Mouse (Mus musculus) erythroblast, embryonic 14.5 days (primary cell): ENCODE results near the gene Kcnc1. TPM values are rescaled to one million over a fixed set of nuclear protein-coding genes. Genes with fewer than 3 reads are reported as not detected.

Experiments used
- H3K27me3 ChIP-seq: 2 replicates; pipeline ENCODE4 v1.6.1; 2012; ENCODE audit warnings: inconsistent platforms; ENCODE audit not compliant: control insufficient read depth
- H3K36me3 ChIP-seq: 2 replicates; pipeline ENCODE4 v1.6.1; 2012; ENCODE audit warnings: mild to moderate bottlenecking, inconsistent platforms; ENCODE audit not compliant: control insufficient read depth
- H3K4me1 ChIP-seq: 2 replicates; pipeline ENCODE4 v1.6.1; 2012; ENCODE audit warnings: inconsistent platforms; ENCODE audit not compliant: control insufficient read depth
- H3K4me3 ChIP-seq: replicated peaks from 2 replicates; pipeline ENCODE3; 2012; ENCODE audit warnings: moderate library complexity, mild to moderate bottlenecking, inconsistent platforms
- H3K9me3 ChIP-seq: 2 replicates; pipeline ENCODE4 v1.6.1; 2012; ENCODE audit warnings: low read length, inconsistent platforms, mixed read lengths; ENCODE audit not compliant: control insufficient read depth
- GATA1 ChIP-seq: IDR thresholded peaks from 2 replicates; pipeline ENCODE4 v1.6.1; 2012; ENCODE audit warnings: low read length, inconsistent platforms, mixed read lengths
- TAL1 ChIP-seq: IDR thresholded peaks from 3 replicates; pipeline ENCODE4 v1.6.1; 2012; ENCODE audit warnings: low read length, inconsistent platforms, mixed read lengths
- polyA plus RNA-seq: library from polyadenylated mRNA; stranded (reverse); fragments of >175 nt; gene quantifications from 2 replicates; pipeline ENCODE4 v1.2.3, GENCODE M21; 2012

The Kcnc1 gene
- polyA plus RNA-seq, 1 experiment = 0.01 TPM

DNA sequence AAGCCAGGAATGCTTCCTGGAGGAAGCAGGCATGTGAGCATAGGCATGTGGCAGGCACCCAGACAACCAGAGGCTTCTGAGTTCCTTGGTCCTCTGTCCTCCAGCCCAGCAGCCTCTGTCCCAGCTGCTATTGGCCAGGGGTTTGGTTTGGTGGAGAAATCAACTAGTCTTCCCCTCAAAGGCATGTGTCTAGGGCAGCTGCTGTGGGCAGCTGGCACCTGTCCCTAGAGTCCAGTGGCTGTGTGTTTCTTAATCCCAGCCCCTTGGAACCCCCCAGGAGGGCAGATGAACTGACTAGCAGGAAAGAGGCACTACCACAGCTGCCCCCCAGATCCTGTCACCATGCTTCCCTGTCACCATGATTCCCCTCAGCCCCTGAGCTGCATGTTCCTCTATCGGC, 30.5 kb upstream of the Kcnc1 start:
- Histone ChIP-seq H3K4me1 (no peaks in the 10 kb centered on the region), H3K36me3 (no peaks in the 10 kb centered on the region), H3K27me3 (no peaks in the 10 kb centered on the region), H3K4me3 (no peak overlapping the region), H3K9me3 (peaks cover 4% of the 10 kb centered on the region; the same call in 1 of the 2 replicates)
- TF ChIP-seq GATA1 = no peak
- TF ChIP-seq TAL1 = no peak

- peaks cover 4% of the 10 kb centered on the region; the same call in 1 of the 2 replicates for H3K9me3 ChIP-seq
- H3K4me3 ChIP-seq = no peak overlapping the region
- H3K36me3 ChIP-seq = no peaks in the 10 kb centered on the region
- peaks cover 5% of the 10 kb centered on the region for H3K27me3 ChIP-seq
- TF ChIP-seq TAL1 = no peak
- TF ChIP-seq GATA1 = no peak
- H3K4me1 ChIP-seq = no peaks in the 10 kb centered on the region
Measured at GRCm38 (mm10) chr7:46371104-46371503, 25.2 kb upstream of the Kcnc1 start.

DNA sequence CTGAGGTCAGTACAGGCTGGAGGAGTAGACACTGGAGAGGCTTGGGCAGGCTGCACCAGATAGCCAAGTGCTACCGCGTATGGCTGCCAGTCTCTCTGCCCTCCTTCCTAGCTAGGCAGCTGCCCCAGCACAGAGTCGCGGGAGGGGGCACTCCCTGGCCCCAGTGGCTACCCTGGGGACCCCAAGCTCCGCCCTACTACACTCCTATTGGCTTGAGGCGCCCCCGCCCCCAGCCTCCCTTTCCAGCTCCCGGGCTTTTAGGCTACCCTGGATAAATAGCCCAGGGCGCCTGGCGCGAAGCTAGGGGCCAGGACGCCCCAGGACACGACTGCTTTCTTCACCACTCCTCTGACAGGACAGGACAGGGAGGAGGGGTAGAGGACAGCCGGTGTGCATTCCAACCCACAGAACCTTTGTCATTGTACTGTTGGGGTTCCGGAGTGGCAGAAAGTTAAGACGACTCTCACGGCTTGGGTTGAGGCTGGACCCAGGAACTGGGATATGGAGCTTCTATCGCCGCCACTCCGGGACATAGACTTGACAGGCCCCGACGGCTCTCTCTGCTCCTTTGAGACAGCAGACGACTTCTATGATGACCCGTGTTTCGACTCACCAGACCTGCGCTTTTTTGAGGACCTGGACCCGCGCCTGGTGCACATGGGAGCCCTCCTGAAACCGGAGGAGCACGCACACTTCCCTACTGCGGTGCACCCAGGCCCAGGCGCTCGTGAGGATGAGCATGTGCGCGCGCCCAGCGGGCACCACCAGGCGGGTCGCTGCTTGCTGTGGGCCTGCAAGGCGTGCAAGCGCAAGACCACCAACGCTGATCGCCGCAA, 19.9 kb upstream of the Kcnc1 start, which contains the start of gene Myod1:
Gene Myod1 (plus strand): TSS at position 303 of the 836 bp plus-strand sequence.
- no peak within 1 kb of the TSS for H3K4me3 ChIP-seq
- no peaks in the 10 kb centered on the region for H3K4me1 ChIP-seq
- TF ChIP-seq GATA1 (no peak), TAL1 (no peak)
- H3K27me3 ChIP-seq = peaks cover 34% of the 10 kb centered on the region
- H3K36me3 ChIP-seq = no peaks in the 10 kb centered on the region
- no peaks in the 10 kb centered on the region for H3K9me3 ChIP-seq

GRCm38 (mm10) chr7:46377008-46377346, 19.3 kb upstream of the Kcnc1 start:
- TF ChIP-seq GATA1 = no peak
- TF ChIP-seq TAL1 = no peak
- Histone ChIP-seq H3K27me3 (peaks cover 34% of the 10 kb centered on the region), H3K9me3 (no peaks in the 10 kb centered on the region), H3K4me1 (no peaks in the 10 kb centered on the region), H3K36me3 (no peaks in the 10 kb centered on the region), H3K4me3 (no peak overlapping the region)

DNA sequence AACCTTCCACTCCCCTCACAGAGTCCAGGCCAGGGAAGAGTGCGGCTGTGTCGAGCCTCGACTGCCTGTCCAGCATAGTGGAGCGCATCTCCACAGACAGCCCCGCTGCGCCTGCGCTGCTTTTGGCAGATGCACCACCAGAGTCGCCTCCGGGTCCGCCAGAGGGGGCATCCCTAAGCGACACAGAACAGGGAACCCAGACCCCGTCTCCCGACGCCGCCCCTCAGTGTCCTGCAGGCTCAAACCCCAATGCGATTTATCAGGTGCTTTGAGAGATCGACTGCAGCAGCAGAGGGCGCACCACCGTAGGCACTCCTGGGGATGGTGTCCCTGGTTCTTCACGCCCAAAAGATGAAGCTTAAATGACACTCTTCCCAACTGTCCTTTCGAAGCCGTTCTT, 18.2 kb upstream of the Kcnc1 start:
- Histone ChIP-seq H3K9me3 (no peaks in the 10 kb centered on the region), H3K36me3 (no peaks in the 10 kb centered on the region), H3K27me3 (peaks cover 34% of the 10 kb centered on the region), H3K4me1 (no peaks in the 10 kb centered on the region), H3K4me3 (no peak overlapping the region)
- TF ChIP-seq TAL1 (no peak), GATA1 (no peak)

DNA sequence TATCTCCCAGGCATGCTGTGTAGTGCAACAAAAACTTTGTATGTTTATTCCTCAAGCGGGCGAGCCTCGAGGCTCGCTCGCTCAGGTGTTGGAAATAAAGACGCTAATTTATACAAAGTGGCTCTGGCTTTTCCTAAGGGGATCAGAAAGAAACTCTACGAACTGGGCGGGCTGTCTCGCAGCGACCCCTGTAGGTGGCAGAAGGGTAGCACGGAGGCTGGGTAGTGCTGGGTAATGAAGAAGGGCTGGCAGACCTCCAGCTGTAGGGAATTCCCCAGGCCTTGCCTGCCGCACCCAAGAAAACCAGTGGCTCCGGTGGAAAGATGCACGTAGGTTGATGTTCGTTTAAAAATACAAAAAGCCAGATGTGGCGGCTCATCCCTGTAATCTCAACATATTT, 17.3 kb upstream of the Kcnc1 start:
- H3K4me3 ChIP-seq = no peak overlapping the region
- no peak for TF ChIP-seq GATA1
- no peak for TF ChIP-seq TAL1
- no peaks in the 10 kb centered on the region for H3K4me1 ChIP-seq
- no peaks in the 10 kb centered on the region for H3K9me3 ChIP-seq
- H3K27me3 ChIP-seq = peaks cover 34% of the 10 kb centered on the region
- H3K36me3 ChIP-seq = no peaks in the 10 kb centered on the region

DNA sequence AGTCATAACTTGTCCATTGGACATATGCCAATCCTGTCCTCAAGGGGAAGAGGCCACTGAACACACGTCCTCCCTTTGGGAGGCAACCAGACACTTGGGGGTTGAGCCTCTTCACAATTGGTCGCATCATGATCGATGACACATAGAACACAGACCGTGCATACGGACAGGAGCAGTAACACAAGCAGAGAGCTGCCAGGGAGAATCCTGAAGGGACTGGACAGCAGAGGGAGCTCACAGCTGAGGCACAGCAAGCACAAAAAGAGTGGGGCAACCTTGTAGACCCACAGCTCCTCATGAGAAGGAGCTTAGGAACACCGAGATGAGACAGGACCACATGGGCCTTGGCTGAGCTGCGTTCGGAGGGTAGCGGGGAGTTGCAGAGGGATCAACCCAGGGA, 15.7 kb upstream of the Kcnc1 start:
- TF ChIP-seq GATA1 (no peak), TAL1 (no peak)
- Histone ChIP-seq H3K27me3 (peaks cover 34% of the 10 kb centered on the region), H3K4me1 (no peaks in the 10 kb centered on the region), H3K9me3 (no peaks in the 10 kb centered on the region), H3K4me3 (no peak overlapping the region), H3K36me3 (no peaks in the 10 kb centered on the region)

GRCm38 (mm10) chr7:46387430-46387829, 8.9 kb upstream of the Kcnc1 start:
- Histone ChIP-seq H3K4me1 (no peaks in the 10 kb centered on the region), H3K36me3 (no peaks in the 10 kb centered on the region), H3K4me3 (no peak overlapping the region), H3K9me3 (no peaks in the 10 kb centered on the region), H3K27me3 (peaks cover 5% of the 10 kb centered on the region)
- TF ChIP-seq GATA1 = no peak

DNA sequence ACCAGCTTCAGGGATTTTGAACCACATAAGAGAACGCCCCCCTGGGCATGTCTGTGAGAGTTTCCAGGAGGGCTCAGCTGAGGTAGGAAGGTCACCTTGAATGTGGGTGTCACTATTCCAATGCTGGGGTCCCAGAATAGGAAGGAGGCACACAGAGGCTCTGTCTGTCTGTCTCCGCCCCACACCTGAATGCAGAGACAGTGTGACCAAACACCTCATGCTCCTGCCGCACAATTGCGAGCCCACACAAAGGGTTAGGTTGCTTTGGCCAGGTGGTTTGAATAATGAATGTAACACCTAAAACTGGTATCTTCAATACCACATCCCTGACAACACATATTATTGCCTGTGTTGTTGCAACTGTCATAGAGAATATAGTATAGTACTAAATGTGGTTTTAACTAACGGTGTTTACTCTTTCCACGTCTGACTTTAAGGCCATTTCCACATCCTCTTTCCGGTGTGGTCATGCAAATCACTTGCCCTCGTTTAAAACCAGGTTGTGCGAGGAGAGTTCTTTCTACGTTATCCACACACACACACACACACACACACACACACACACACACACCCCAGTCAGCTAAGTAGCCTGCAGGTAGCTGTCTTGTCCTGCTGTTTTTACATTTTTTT, 6.7 kb upstream of the Kcnc1 start:
- Histone ChIP-seq H3K27me3 (peaks cover 12% of the 10 kb centered on the region), H3K36me3 (no peaks in the 10 kb centered on the region)
- TF ChIP-seq TAL1 (no peak), GATA1 (no peak)

More for the DNA sequence above, 6.7 kb upstream of the Kcnc1 start:
- Histone ChIP-seq H3K4me1 (no peaks in the 10 kb centered on the region), H3K9me3 (no peaks in the 10 kb centered on the region), H3K4me3 (no peak overlapping the region)
